Mouse (Mus musculus): ENCODE results near the gene Ubap1l.

The Ubap1l gene

GRCm38 (mm10) chr9:65411326-65411725, 50.5 kb downstream of the Ubap1l start:
- no peak for DNase-seq

GRCm38 (mm10) chr9:65417738-65418137, 56.9 kb downstream of the Ubap1l start:
- no peak for DNase-seq

GRCm38 (mm10) chr9:65419633-65420032, 58.8 kb downstream of the Ubap1l start:
- no peak for DNase-seq

GRCm38 (mm10) chr9:65422760-65423501, 62.1 kb downstream of the Ubap1l start, which contains the start of gene Slc51b:
Gene Slc51b, minus strand, starts transcription at chr9:65422955.
- DNase-seq: no peak

- no peak for DNase-seq
Observed at GRCm38 (mm10) chr9:65424393-65424792, 63.6 kb downstream of the Ubap1l start.

- DNase-seq: no peak
Observed at GRCm38 (mm10) chr9:65427511-65427910, 66.7 kb downstream of the Ubap1l start.

GRCm38 (mm10) chr9:65428003-65428402, 67.2 kb downstream of the Ubap1l start:
- DNase-seq: no peak

Data from thymus, adult 18-20 months (tissue).